In genomic region chr7:5052438-5052837, GRCm38 (mm10) we compare ENCODE assay signal across 8 mouse cellular contexts. TPM values are rescaled to one million over a fixed set of nuclear protein-coding genes. Genes with fewer than 3 reads are reported as not detected.
A peak's percentile ranks its signal among the peaks of the same experiment; 100 is the strongest.
DNase-seq lines count a peak whose midpoint lies in the region; ATAC-seq and TF ChIP-seq lines count a peak whose summit lies in the region.

No protein-coding gene starts in this region.

- no peaks in the 10 kb centered on the region for H3K36me3 ChIP-seq in neural tube, embryonic 11.5 days (ENCODE audit: control insufficient read depth, insufficient read depth, low read length)
- H3K36me3 ChIP-seq in limb, embryonic 14.5 days (ENCODE audit: control insufficient read depth, insufficient read depth, low read length), result no peaks in the 10 kb centered on the region

- H3K27me3 ChIP-seq in cerebellum, adult 2 months (ENCODE audit: control insufficient read depth, insufficient read depth, low read length), result no peaks in the 10 kb centered on the region
- H3K27me3 ChIP-seq in neural tube, embryonic 11.5 days (ENCODE audit: control insufficient read depth, insufficient read depth, low read length), result peaks cover 50% of the 10 kb centered on the region
- peaks cover 55% of the 10 kb centered on the region for H3K27me3 ChIP-seq in limb, embryonic 14.5 days (ENCODE audit: control insufficient read depth, insufficient read depth, low read length)

- no peak for TF ChIP-seq POLR2A in cerebellum, adult 2 months (IDR thresholded peaks at IDR 0.05; ENCODE audit: borderline replicate concordance, insufficient read depth, low read length)
- no peak for TF ChIP-seq POLR2A in limb, embryonic 14.5 days (IDR thresholded peaks at IDR 0.05; ENCODE audit: borderline replicate concordance, extremely low read depth, insufficient read depth, insufficient read length)

- H3K4me1 ChIP-seq in cerebellum, adult 2 months (ENCODE audit: control insufficient read depth, insufficient read depth, low read length), result peaks cover 13% of the 10 kb centered on the region
- peaks cover 18% of the 10 kb centered on the region for H3K4me1 ChIP-seq in neural tube, embryonic 11.5 days (ENCODE audit: control insufficient read depth, insufficient read depth, low read length)
- peaks cover 37% of the 10 kb centered on the region for H3K4me1 ChIP-seq in limb, embryonic 14.5 days (ENCODE audit: control insufficient read depth, insufficient read depth, low read length)

- 7% methylated on average over 12 of the region's 12 CpGs for WGBS in cerebellum, adult 2 months
- 2% methylated on average over 12 of the region's 12 CpGs for WGBS in neural tube, embryonic 11.5 days
- WGBS in limb, embryonic 14.5 days, result 2% methylated on average over 12 of the region's 12 CpGs

- H3K4me2 ChIP-seq in neural tube, embryonic 11.5 days (ENCODE audit: low read depth), result peak overlapping the region; percentile 90
- peak overlapping the region; percentile 94 for H3K4me2 ChIP-seq in limb, embryonic 14.5 days (replicated peaks; ENCODE audit: low read depth, low read length, severe bottlenecking)

- H3K4me3 ChIP-seq in cerebellum, adult 2 months (replicated peaks; ENCODE audit: insufficient read depth, low read depth, low read length), result peak overlapping the region; percentile 69
- peak overlapping the region; percentile 79 for H3K4me3 ChIP-seq in neural tube, embryonic 11.5 days (ENCODE audit: low read depth, low read length)
- peak overlapping the region; percentile 81 for H3K4me3 ChIP-seq in limb, embryonic 14.5 days (replicated peaks; ENCODE audit: low read length)

- no peak for ATAC-seq in neural tube, embryonic 11.5 days (ENCODE audit: insufficient read depth, low FRiP score, low TSS enrichment)
- ATAC-seq in limb, embryonic 14.5 days (ENCODE audit: low FRiP score, low read depth), result no peak
- no peak for ATAC-seq in activated CD4-positive, CD25-positive, alpha-beta regulatory T cell, adult 4 months

- no peaks in the 10 kb centered on the region for H3K9me3 ChIP-seq in neural tube, embryonic 11.5 days (ENCODE audit: control insufficient read depth, low read length)
- no peaks in the 10 kb centered on the region for H3K9me3 ChIP-seq in limb, embryonic 14.5 days (ENCODE audit: control insufficient read depth, low read length)

- H3K27ac ChIP-seq in cerebellum, adult 2 months (ENCODE audit: insufficient read depth, low read length), result no peak overlapping the region
- H3K27ac ChIP-seq in neural tube, embryonic 11.5 days (ENCODE audit: low read depth, low read length), result no peak overlapping the region
- H3K27ac ChIP-seq in limb, embryonic 14.5 days (replicated peaks; ENCODE audit: low read depth, low read length), result no peak overlapping the region

- no peak overlapping the region for H3K9ac ChIP-seq in neural tube, embryonic 11.5 days (ENCODE audit: low read length)
- H3K9ac ChIP-seq in limb, embryonic 14.5 days (ENCODE audit: low read depth, low read length, severe bottlenecking), result peak overlapping the region; percentile 92

- peak in 1 of 2 experiments; percentile 30 for DNase-seq in cerebellum, adult 2 months
- DNase-seq in cerebellum, postnatal 4 days (ENCODE audit: low spot score in 2 of 2), result no peak
- peak; percentile 21 for DNase-seq in neural tube, embryonic 11.5 days (ENCODE audit: low spot score)
- DNase-seq in neural tube, embryonic 10.5 days (ENCODE audit: extremely low spot score, low spot score), result no peak
- no peak for DNase-seq in limb, embryonic 14.5 days (ENCODE audit: low spot score)
- no peak for DNase-seq in frontal cortex, adult 2 months (ENCODE audit: extremely low spot score in 1 of 2, low spot score in 1 of 2)
- DNase-seq in ovary, postnatal 36 days (ENCODE audit: low spot score), result no peak

- no peak for TF ChIP-seq CTCF in cerebellum, adult 2 months (IDR thresholded peaks at IDR 0.05; ENCODE audit: borderline replicate concordance, insufficient read depth, low read depth, low read length)

RNA-seq across cellular contexts. Expression of gene Zfp580, which starts 1.1 kb away (rescaled TPM):
- polyA plus RNA-seq in cerebellum, adult 2 months (2012; rRNA removed), result 29.7 and 34.3 TPM in 2 replicates
- polyA plus RNA-seq in neural tube, embryonic 11.5 days (2014; fragmentation: Nextera tagmentation; extraction: Ambion mirVana), result 42.3 and 48.9 TPM in 2 replicates
- polyA plus RNA-seq in limb, embryonic 14.5 days (2012; rRNA removed), result 49.7 and 70.4 TPM in 2 replicates
- polyA plus RNA-seq in limb, embryonic 14.5 days (2014; fragmentation: Nextera tagmentation; extraction: Ambion mirVana), result 47.5 and 57.7 TPM in 2 replicates
- 1 to 10 TPM; 1.2 to 2.8 TPM for polyA plus RNA-seq in activated CD4-positive, CD25-positive, alpha-beta regulatory T cell, adult 4 months (2017; shearing (Covaris generic))
- polyA plus RNA-seq in frontal cortex, adult 2 months (2012; rRNA removed), result 49.7 and 56.0 TPM in 2 replicates

RNA-seq across cellular contexts. Expression of gene U2af2, which starts 9.5 kb away (rescaled TPM):
- 196 and 211 TPM in 2 replicates for polyA plus RNA-seq in cerebellum, adult 2 months (2012; rRNA removed)
- 167 and 186 TPM in 2 replicates for polyA plus RNA-seq in neural tube, embryonic 11.5 days (2014; fragmentation: Nextera tagmentation; extraction: Ambion mirVana)
- 431 and 479 TPM in 2 replicates for polyA plus RNA-seq in limb, embryonic 14.5 days (2012; rRNA removed)
- polyA plus RNA-seq in limb, embryonic 14.5 days (2014; fragmentation: Nextera tagmentation; extraction: Ambion mirVana), result 123 and 128 TPM in 2 replicates
- polyA plus RNA-seq in activated CD4-positive, CD25-positive, alpha-beta regulatory T cell, adult 4 months (2017; shearing (Covaris generic)), result 10 to 100 TPM; 24.2 to 30.1 TPM
- 225 and 229 TPM in 2 replicates for polyA plus RNA-seq in frontal cortex, adult 2 months (2012; rRNA removed)

RNA-seq across cellular contexts. Expression of gene Zfp784, which starts 14.2 kb away (rescaled TPM):
- polyA plus RNA-seq in cerebellum, adult 2 months (2012; rRNA removed), result 8.4 and 9.6 TPM in 2 replicates
- polyA plus RNA-seq in neural tube, embryonic 11.5 days (2014; fragmentation: Nextera tagmentation; extraction: Ambion mirVana), result 2.7 and 3.2 TPM in 2 replicates
- 6.5 and 6.8 TPM in 2 replicates for polyA plus RNA-seq in limb, embryonic 14.5 days (2012; rRNA removed)
- 5.6 and 6.3 TPM in 2 replicates for polyA plus RNA-seq in limb, embryonic 14.5 days (2014; fragmentation: Nextera tagmentation; extraction: Ambion mirVana)
- 1 to 10 TPM; 2.5 to 3.1 TPM for polyA plus RNA-seq in activated CD4-positive, CD25-positive, alpha-beta regulatory T cell, adult 4 months (2017; shearing (Covaris generic))
- polyA plus RNA-seq in frontal cortex, adult 2 months (2012; rRNA removed), result 8.4 and 8.8 TPM in 2 replicates

RNA-seq across cellular contexts. Expression of gene 4632433K11Rik, which starts 18.5 kb away (rescaled TPM):
- polyA plus RNA-seq in cerebellum, adult 2 months (2012; rRNA removed), result not detected in 2 replicates
- polyA plus RNA-seq in neural tube, embryonic 11.5 days (2014; fragmentation: Nextera tagmentation; extraction: Ambion mirVana), result 0.50 TPM in 1 of 2 replicates, not detected in the other
- polyA plus RNA-seq in limb, embryonic 14.5 days (2012; rRNA removed), result not detected in 2 replicates
- not detected in 2 replicates for polyA plus RNA-seq in limb, embryonic 14.5 days (2014; fragmentation: Nextera tagmentation; extraction: Ambion mirVana)
- not detected for polyA plus RNA-seq in activated CD4-positive, CD25-positive, alpha-beta regulatory T cell, adult 4 months (2017; shearing (Covaris generic))
- polyA plus RNA-seq in frontal cortex, adult 2 months (2012; rRNA removed), result not detected in 2 replicates

RNA-seq across cellular contexts. Expression of gene Epn1, which starts 27.6 kb away (rescaled TPM):
- polyA plus RNA-seq in cerebellum, adult 2 months (2012; rRNA removed), result 246 and 251 TPM in 2 replicates
- 64.8 and 67.4 TPM in 2 replicates for polyA plus RNA-seq in neural tube, embryonic 11.5 days (2014; fragmentation: Nextera tagmentation; extraction: Ambion mirVana)
- 119 and 144 TPM in 2 replicates for polyA plus RNA-seq in limb, embryonic 14.5 days (2012; rRNA removed)
- polyA plus RNA-seq in limb, embryonic 14.5 days (2014; fragmentation: Nextera tagmentation; extraction: Ambion mirVana), result 69.1 and 76.2 TPM in 2 replicates
- polyA plus RNA-seq in activated CD4-positive, CD25-positive, alpha-beta regulatory T cell, adult 4 months (2017; shearing (Covaris generic)), result 1 to 10 TPM; 7.0 to 8.3 TPM
- polyA plus RNA-seq in frontal cortex, adult 2 months (2012; rRNA removed), result 387 and 425 TPM in 2 replicates
